Mouse (Mus musculus): ENCODE data around the gene Gm5901. TPM values are rescaled to one million over a fixed set of nuclear protein-coding genes. Genes with fewer than 3 reads are reported as not detected.
A peak's percentile ranks its signal among the peaks of the same experiment; 100 is the strongest.

The Gm5901 gene
- total RNA-seq, 2 experiments from 2014 or later: not detected

DNA sequence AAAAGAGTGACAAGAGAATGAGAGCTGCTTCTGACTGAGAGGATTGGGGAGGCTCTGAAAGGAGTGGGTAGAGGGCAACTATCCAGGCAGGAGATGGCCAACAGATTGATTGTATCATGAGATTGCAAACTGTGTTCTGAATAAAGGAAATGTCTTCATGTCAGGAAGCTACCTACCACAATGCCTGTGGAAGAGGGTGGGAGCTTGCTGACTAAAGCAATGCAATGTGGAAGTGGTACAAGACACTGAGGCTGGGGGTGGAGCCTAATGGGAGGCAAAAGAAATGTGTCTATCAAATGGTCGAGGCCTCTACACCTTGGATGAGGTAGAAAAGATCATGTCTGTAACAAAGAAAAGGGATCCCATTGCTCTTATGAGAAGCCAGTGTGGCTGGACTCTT, 31.5 kb downstream of the Gm5901 start:
- no peak for DNase-seq

DNA sequence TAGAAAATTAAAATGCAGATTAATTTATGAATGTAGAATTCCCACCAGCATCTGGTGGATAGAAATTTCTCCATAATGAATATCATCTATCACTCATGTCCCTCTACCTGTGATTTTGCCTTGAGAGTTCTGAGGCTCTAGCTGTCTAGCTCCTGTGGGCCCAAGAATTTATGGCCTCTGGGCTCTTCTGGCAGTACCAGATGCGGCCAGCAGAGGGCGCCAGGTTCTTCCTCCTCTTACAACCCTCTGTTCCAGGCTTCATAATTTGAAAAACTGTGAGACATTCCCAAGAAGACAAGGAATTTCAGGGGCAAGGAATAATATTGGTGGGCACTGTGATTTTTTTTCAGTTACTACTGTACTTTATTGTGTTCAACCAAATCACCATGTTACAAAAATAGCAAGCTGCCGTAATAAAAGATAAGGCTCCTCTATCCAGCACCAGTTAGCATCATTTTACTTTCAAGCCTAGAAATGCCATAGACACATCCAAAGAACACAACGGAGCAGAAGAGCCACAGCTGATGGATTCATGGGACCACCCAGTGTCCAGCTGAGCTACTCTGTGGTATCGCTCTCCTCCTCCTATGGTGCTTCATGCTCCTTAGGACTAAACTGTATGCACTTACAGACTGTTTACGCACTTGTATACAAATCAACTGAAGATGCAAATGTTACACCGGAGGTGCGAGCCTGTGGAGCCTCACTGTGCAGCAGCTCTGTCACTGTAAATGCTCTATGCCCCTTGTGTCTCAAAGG, 37.2 kb downstream of the Gm5901 start:
- peak; percentile 80 to 85 for DNase-seq

GRCm38 (mm10) chr7:105414385-105414784, 39.5 kb downstream of the Gm5901 start:
- DNase-seq: no peak

DNA sequence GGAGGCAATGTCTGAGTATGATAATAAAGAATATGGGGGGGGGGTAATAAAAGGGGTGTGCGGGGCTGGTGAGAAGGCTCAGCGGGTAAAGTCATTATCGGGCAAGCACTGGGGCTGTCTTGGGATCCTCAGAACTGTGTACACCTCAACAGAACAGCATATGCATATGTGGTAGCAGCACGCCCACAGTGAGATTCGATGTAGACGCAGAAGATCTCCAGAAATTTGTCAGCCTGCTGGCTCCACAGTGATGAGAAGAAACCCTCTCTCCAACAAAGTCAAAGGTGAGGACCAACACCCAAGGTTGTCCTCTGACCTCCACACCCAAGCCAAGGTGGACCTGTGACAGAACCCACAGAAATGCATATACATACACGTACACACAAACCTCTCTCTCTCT, 41.7 kb downstream of the Gm5901 start:
- no peak for DNase-seq

DNA sequence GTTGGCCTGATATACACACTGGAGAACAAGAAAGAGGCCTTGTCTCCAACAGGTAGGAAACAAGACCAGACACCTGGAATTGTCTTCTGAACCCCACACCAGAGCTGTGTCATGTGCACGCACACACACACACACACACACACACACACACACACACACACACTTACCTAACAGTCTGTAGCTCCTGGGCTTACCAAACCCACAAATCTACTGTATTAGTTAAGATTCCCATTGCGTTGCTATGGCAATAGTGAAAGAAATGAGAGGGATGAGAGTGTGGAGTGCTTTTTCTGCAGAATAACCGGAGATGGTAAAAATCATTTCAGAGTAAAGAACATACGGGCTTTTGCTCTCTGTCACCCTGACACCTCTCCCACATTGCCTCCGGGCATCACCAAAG, 43.3 kb downstream of the Gm5901 start:
- DNase-seq: no peak

- no peak for DNase-seq
These were observed 46.1 kb downstream of the Gm5901 start for GRCm38 (mm10) chr7:105420903-105421302.

DNA sequence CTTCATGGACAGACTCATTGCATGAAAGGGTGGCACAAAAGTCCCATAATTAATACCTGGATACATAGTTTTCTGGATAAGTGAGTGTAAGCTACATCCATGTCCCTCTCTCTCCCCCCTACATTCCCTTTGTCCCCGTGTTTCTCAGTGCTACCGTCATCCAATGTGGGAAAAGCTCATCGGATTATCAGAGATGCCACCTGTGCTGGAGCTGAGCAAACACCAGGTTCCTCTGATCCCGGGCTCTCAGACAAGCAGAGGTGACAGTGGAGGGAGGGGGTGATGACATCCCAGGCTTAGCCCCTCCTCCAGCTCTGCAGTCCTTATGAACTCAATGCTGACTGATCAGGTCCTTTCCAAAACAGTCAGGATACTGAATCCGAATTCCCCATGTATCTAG, 49.5 kb downstream of the Gm5901 start:
- DNase-seq: no peak

- no peak for DNase-seq
These were observed 50.7 kb downstream of the Gm5901 start, which contains the start of gene Cckbr for GRCm38 (mm10) chr7:105425424-105426043. TSS of gene Cckbr (plus strand) at chr7:105425731.

GRCm38 (mm10) chr7:105426051-105426450, 51.2 kb downstream of the Gm5901 start:
- DNase-seq: no peak

Other genes starting within 250 kb of the Gm5901 start
- gene Olfr683, start 228.0 kb upstream of the Gm5901 start, total RNA-seq (2021): not detected
- not detected for gene Olfr684, start 211.4 kb upstream of the Gm5901 start, total RNA-seq (2021)
- gene Olfr685, start 189.0 kb upstream of the Gm5901 start, total RNA-seq (2021): not detected
- not detected for gene Olfr686, start 167.6 kb upstream of the Gm5901 start, total RNA-seq (2021)
- gene Olfr688, start 86.9 kb upstream of the Gm5901 start, total RNA-seq (2021): not detected
- not detected for gene Olfr689, start 63.9 kb upstream of the Gm5901 start, total RNA-seq (2021)
- not detected for gene Olfr690, start 40.9 kb upstream of the Gm5901 start, total RNA-seq (2021)
- not detected for gene Olfr691, start 32.8 kb upstream of the Gm5901 start, total RNA-seq (2021)
- not detected for gene Olfr692, start 6.8 kb upstream of the Gm5901 start, total RNA-seq (2021)
- 10 to 100 TPM; 25.9 to 27.1 TPM for gene Fam160a2, start 25.0 kb downstream of the Gm5901 start, total RNA-seq (2021)
- gene Cnga4, start 29.5 kb downstream of the Gm5901 start, total RNA-seq (2021): not detected
- gene Cckbr, start 50.7 kb downstream of the Gm5901 start, total RNA-seq (2021): not detected
- 10 to 100 TPM; 60.2 to 76.0 TPM for gene Cavin3, start 107.3 kb downstream of the Gm5901 start, total RNA-seq (2021)
- 10 to 100 TPM; 47.3 to 53.0 TPM for gene Smpd1, start 179.3 kb downstream of the Gm5901 start, total RNA-seq (2021)
- 10 to 100 TPM; 11.4 to 11.5 TPM for gene Apbb1, start 206.6 kb downstream of the Gm5901 start, total RNA-seq (2021)
- 1 to 10 TPM in 1 of 2 experiments, under 1 TPM in 1; 0.23 to 1.6 TPM for gene Hpx, start 225.1 kb downstream of the Gm5901 start, total RNA-seq (2021)